Mouse (Mus musculus) myocyte (in vitro differentiated cells): ENCODE measurements around the gene Ocm. TPM values are rescaled to one million over a fixed set of nuclear protein-coding genes. Genes with fewer than 3 reads are reported as not detected.

Experiments
- H3K27me3 ChIP-seq: one replicate; pipeline ENCODE4 v1.6.1; 2011; ENCODE audit not compliant: control insufficient read depth, insufficient read depth, insufficient read length
- H3K36me3 ChIP-seq: one replicate; pipeline ENCODE4 v1.6.1; 2011; ENCODE audit not compliant: control insufficient read depth, insufficient read depth
- H3K4me2 ChIP-seq: one replicate; pipeline ENCODE4 v1.6.1; 2011; ENCODE audit warnings: low read depth, control low read depth
- H3K4me3 ChIP-seq: one replicate; pipeline ENCODE4 v1.5.1; 2011; ENCODE audit warnings: mild to moderate bottlenecking, control low read depth, moderate library complexity
- H3K79me2 ChIP-seq: one replicate; pipeline ENCODE4 v1.6.1; 2011; ENCODE audit not compliant: control insufficient read depth, insufficient read depth
- H3ac ChIP-seq: one replicate; pipeline ENCODE4 v1.6.1; 2011; ENCODE audit not compliant: control insufficient read depth, insufficient read length
- CEBPB ChIP-seq: IDR thresholded peaks from 2 replicates; pipeline ENCODE4 v1.6.1; 2011; ENCODE audit warnings: mild to moderate bottlenecking, moderate library complexity; ENCODE audit not compliant: poor library complexity, insufficient read depth, severe bottlenecking
- E2F4 ChIP-seq: IDR thresholded peaks from one replicate; pipeline ENCODE4 v1.6.1; 2011; ENCODE audit warnings: mild to moderate bottlenecking, control low read depth, moderate library complexity; ENCODE audit not compliant: insufficient read depth
- MAX ChIP-seq: IDR thresholded peaks from one replicate; pipeline ENCODE4 v1.6.1; 2011; ENCODE audit warnings: low read depth, mild to moderate bottlenecking, control low read depth
- MYOD1 ChIP-seq, 3 experiments: IDR thresholded peaks; one replicate each; pipeline ENCODE4 v1.6.1; 2011; ENCODE audit warnings: control low read depth in 2 of 3, low read depth in 2 of 3, mild to moderate bottlenecking in 2 of 3, moderate library complexity in 1 of 3; ENCODE audit not compliant: insufficient read length in 2 of 3, control insufficient read depth in 1 of 3
- MYOG ChIP-seq, 3 experiments: IDR thresholded peaks; one replicate each; pipeline ENCODE4 v1.6.1; 2011; ENCODE audit warnings: control low read depth in 2 of 3, low read depth in 2 of 3, mild to moderate bottlenecking in 2 of 3; ENCODE audit not compliant: insufficient read length in 2 of 3, control insufficient read depth in 1 of 3, insufficient read depth in 1 of 3
- POLR2A ChIP-seq: IDR thresholded peaks from one replicate; pipeline ENCODE4 v1.6.1; 2011; ENCODE audit warnings: low read depth, mild to moderate bottlenecking, control low read depth, moderate library complexity; ENCODE audit not compliant: insufficient read length
- POLR2AphosphoS2 ChIP-seq: IDR thresholded peaks from one replicate; pipeline ENCODE4 v1.6.1; 2011; ENCODE audit warnings: low read depth, control low read depth; ENCODE audit not compliant: insufficient read length
- REST ChIP-seq: IDR thresholded peaks from one replicate; pipeline ENCODE4 v1.6.1; 2011; ENCODE audit warnings: mild to moderate bottlenecking, control low read depth, moderate library complexity; ENCODE audit not compliant: insufficient read depth, insufficient read length
- SRF ChIP-seq: IDR thresholded peaks from one replicate; pipeline ENCODE4 v1.6.1; 2011; ENCODE audit warnings: low read depth; ENCODE audit not compliant: control insufficient read depth, insufficient read length
- TCF12 ChIP-seq: IDR thresholded peaks from one replicate; pipeline ENCODE4 v1.6.1; 2011; ENCODE audit warnings: mild to moderate bottlenecking, control low read depth; ENCODE audit not compliant: poor library complexity, insufficient read depth, severe bottlenecking
- TCF3 ChIP-seq: IDR thresholded peaks from one replicate; pipeline ENCODE4 v1.6.1; 2011; ENCODE audit warnings: low read depth, control low read depth; ENCODE audit not compliant: insufficient read length
- USF1 ChIP-seq: IDR thresholded peaks from one replicate; pipeline ENCODE4 v1.6.1; 2011; ENCODE audit warnings: low read depth, mild to moderate bottlenecking, control low read depth, moderate library complexity
- polyA plus RNA-seq: library from polyadenylated mRNA; unstranded; fragments of >200 nt; fragmentation: generic; extraction: Trizol; gene quantifications from one replicate; pipeline ENCODE4 v1.2.1, GENCODE M21; 2012; ENCODE audit warnings: missing spikeins

Gene Ocm
- polyA plus RNA-seq, 1 experiment = not detected

DNA sequence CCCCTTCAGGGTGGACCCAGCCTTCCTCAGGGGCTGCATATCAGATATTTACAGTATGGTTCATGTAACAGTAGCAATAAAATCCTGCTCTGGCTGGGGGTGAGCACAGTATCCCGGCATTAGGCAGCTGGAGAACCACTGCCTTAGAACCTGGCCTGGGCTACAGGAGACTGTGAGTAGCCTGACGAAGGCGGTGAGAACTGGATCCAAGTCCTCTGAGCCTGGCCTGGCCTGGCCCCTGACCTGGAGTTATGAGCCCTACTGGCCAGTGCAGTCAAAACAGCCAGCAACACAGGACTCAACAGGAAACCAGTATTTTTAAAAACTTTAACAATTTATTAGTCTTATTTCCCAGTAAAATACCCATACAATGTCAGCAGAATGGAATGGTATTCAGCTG is 38.9 kb downstream of the Ocm start:
- no peaks in the 10 kb centered on the region for H3K79me2 ChIP-seq
- H3K36me3 ChIP-seq = peaks cover 39% of the 10 kb centered on the region
- no peak overlapping the region for H3K4me3 ChIP-seq
- no peak overlapping the region for H3K4me2 ChIP-seq
- H3ac ChIP-seq = no peak overlapping the region
- H3K27me3 ChIP-seq = no peaks in the 10 kb centered on the region
- no peak for TF ChIP-seq REST
- no peak for TF ChIP-seq SRF
- TF ChIP-seq TCF12 = no peak
- no peak for TF ChIP-seq USF1
- TF ChIP-seq MAX = no peak
- no peak for TF ChIP-seq MYOD1 (IDR thresholded peaks at IDR 0.05; ENCODE audit: control insufficient read depth in 1 of 3, insufficient read length in 2 of 3, low read depth in 2 of 3)
- no peak for TF ChIP-seq MYOG (IDR thresholded peaks at IDR 0.05; ENCODE audit: control insufficient read depth in 1 of 3, insufficient read depth in 1 of 3, insufficient read length in 2 of 3, low read depth in 2 of 3)
- TF ChIP-seq E2F4 = no peak
- no peak for TF ChIP-seq POLR2AphosphoS2
- no peak for TF ChIP-seq POLR2A
- no peak for TF ChIP-seq CEBPB
- TF ChIP-seq TCF3 = no peak

DNA sequence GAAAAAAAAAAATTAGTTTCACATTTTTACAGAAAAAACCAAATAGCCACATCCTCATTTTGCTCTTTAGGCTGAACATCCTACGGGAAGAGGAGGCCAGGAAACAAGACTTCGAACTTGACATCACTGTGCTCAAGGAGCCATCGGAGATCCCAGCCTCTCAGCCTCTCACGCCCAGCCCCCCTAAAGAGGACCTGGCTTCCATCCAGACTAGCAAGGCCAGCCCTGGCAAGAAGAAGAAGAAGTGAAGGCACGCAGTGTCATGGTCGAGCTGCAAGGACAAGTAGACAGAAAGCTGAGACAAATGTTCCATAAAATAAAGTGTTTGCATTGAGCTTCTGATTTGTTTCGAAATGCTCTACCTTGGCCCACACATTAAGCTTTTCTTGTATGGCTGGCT is 41.1 kb downstream of the Ocm start:
- H3K79me2 ChIP-seq = no peaks in the 10 kb centered on the region
- peaks cover 28% of the 10 kb centered on the region for H3K36me3 ChIP-seq
- no peak overlapping the region for H3K4me3 ChIP-seq
- H3ac ChIP-seq = no peak overlapping the region
- no peaks in the 10 kb centered on the region for H3K27me3 ChIP-seq
- no peak for TF ChIP-seq TCF12
- TF ChIP-seq REST = no peak
- TF ChIP-seq E2F4 = no peak
- TF ChIP-seq USF1 = no peak
- TF ChIP-seq SRF = no peak
- no peak for TF ChIP-seq POLR2AphosphoS2
- no peak for TF ChIP-seq TCF3
- TF ChIP-seq POLR2A = no peak
- no peak for TF ChIP-seq MAX
- TF ChIP-seq MYOG (IDR thresholded peaks at IDR 0.05; ENCODE audit: control insufficient read depth in 1 of 3, insufficient read depth in 1 of 3, insufficient read length in 2 of 3, low read depth in 2 of 3) = no peak
- no peak for TF ChIP-seq CEBPB
- no peak for TF ChIP-seq MYOD1 (IDR thresholded peaks at IDR 0.05; ENCODE audit: control insufficient read depth in 1 of 3, insufficient read length in 2 of 3, low read depth in 2 of 3)
- no peak overlapping the region for H3K4me2 ChIP-seq

DNA sequence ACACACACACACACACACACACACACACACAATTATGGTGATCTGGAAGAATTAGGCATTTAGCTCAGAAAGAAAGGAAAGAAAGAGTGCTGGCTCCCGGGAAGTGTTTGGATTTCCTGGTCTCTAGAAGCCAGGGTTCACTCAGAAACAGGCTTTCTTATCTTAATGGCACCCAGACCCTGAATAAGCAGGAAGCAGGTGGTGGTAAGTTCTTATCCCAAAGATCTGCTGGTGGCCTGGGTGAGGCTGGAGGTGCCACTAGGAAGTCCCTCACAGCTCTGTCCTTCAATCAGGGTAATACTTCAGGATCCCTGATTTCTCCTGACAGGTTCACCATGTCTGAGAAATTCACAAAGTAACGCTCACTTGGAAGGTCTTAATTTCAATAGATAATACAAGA is 44.1 kb downstream of the Ocm start:
- Histone ChIP-seq H3ac (no peak overlapping the region), H3K4me3 (no peak overlapping the region), H3K36me3 (peaks cover 18% of the 10 kb centered on the region), H3K4me2 (no peak overlapping the region), H3K27me3 (peaks cover 3% of the 10 kb centered on the region), H3K79me2 (no peaks in the 10 kb centered on the region)
- no peak for TF ChIP-seq TCF12
- TF ChIP-seq CEBPB = no peak
- no peak for TF ChIP-seq POLR2AphosphoS2
- TF ChIP-seq TCF3 = no peak
- TF ChIP-seq MAX = no peak
- TF ChIP-seq POLR2A = no peak
- TF ChIP-seq USF1 = no peak
- TF ChIP-seq SRF = no peak
- no peak for TF ChIP-seq E2F4
- no peak for TF ChIP-seq REST
- no peak for TF ChIP-seq MYOG (IDR thresholded peaks at IDR 0.05; ENCODE audit: control insufficient read depth in 1 of 3, insufficient read depth in 1 of 3, insufficient read length in 2 of 3, low read depth in 2 of 3)
- no peak for TF ChIP-seq MYOD1 (IDR thresholded peaks at IDR 0.05; ENCODE audit: control insufficient read depth in 1 of 3, insufficient read length in 2 of 3, low read depth in 2 of 3)

- no peak for TF ChIP-seq MYOD1 (IDR thresholded peaks at IDR 0.05; ENCODE audit: control insufficient read depth in 1 of 3, insufficient read length in 2 of 3, low read depth in 2 of 3)
- TF ChIP-seq USF1 = no peak
- no peak for TF ChIP-seq MAX
- no peak for TF ChIP-seq MYOG (IDR thresholded peaks at IDR 0.05; ENCODE audit: control insufficient read depth in 1 of 3, insufficient read depth in 1 of 3, insufficient read length in 2 of 3, low read depth in 2 of 3)
- no peak for TF ChIP-seq CEBPB
- no peak for TF ChIP-seq REST
- TF ChIP-seq POLR2AphosphoS2 = no peak
- TF ChIP-seq TCF3 = no peak
- TF ChIP-seq POLR2A = no peak
- Histone ChIP-seq H3K36me3 (peaks cover 9% of the 10 kb centered on the region), H3K4me2 (no peak overlapping the region), H3K27me3 (peaks cover 3% of the 10 kb centered on the region), H3K79me2 (no peaks in the 10 kb centered on the region), H3ac (no peak overlapping the region), H3K4me3 (no peak overlapping the region)
Measured at GRCm38 (mm10) chr5:143980858-143981257, 45.6 kb downstream of the Ocm start.
